Mouse (Mus musculus): ENCODE results near the gene Lmnb2. TPM values are rescaled to one million over a fixed set of nuclear protein-coding genes. Genes with fewer than 3 reads are reported as not detected.

The Lmnb2 gene
- total and polyA plus RNA-seq, 3 experiments: 3.0 to 10.2 (median 4.8) TPM

GRCm38 (mm10) chr10:80915260-80915659 lies 2.8 kb downstream of the Lmnb2 start:
- no peak for ATAC-seq (ENCODE audit: extremely low read depth, insufficient number of reproducible peaks, low FRiP score, poor library complexity, severe bottlenecking)
- H3K4me1 ChIP-seq (ENCODE audit: insufficient read depth, low read depth, low read length): peaks cover 21% of the 10 kb centered on the region
- H3K9me3 ChIP-seq (replicated peaks): no peaks in the 10 kb centered on the region; the same call in 1 of the 2 replicates
- no peak for DNase-seq (ENCODE audit: low spot score)
- no peaks in the 10 kb centered on the region for H3K36me3 ChIP-seq (replicated peaks)
- H3K4me3 ChIP-seq (ENCODE audit: low read depth, low read length): no peak overlapping the region
- H3K27me3 ChIP-seq (ENCODE audit: insufficient read depth, low read length): peaks cover 74% of the 10 kb centered on the region
- no peak for TF ChIP-seq GATA2 (IDR thresholded peaks at IDR 0.05; ENCODE audit: borderline replicate concordance, low read depth, low read length)
- no peak for TF ChIP-seq GATA1 (IDR thresholded peaks at IDR 0.05; ENCODE audit: borderline replicate concordance, low read length)
- TF ChIP-seq POLR2AphosphoS5 (IDR thresholded peaks at IDR 0.05; ENCODE audit: insufficient replicate concordance, low read depth, low read length): no peak
- TF ChIP-seq TAL1 (conservative IDR thresholded peaks at IDR 0.05; ENCODE audit: low read depth, low read length): no peak
- no peak for TF ChIP-seq CTCF (IDR thresholded peaks at IDR 0.05; ENCODE audit: low read depth, low read length)

- H3K4me3 ChIP-seq (ENCODE audit: low read depth, low read length): no peak overlapping the region
- H3K36me3 ChIP-seq (replicated peaks): no peaks in the 10 kb centered on the region
- H3K9me3 ChIP-seq (replicated peaks): no peaks in the 10 kb centered on the region; the same call in 1 of the 2 replicates
- DNase-seq (ENCODE audit: low spot score) (no peak), ATAC-seq (ENCODE audit: extremely low read depth, insufficient number of reproducible peaks, low FRiP score, poor library complexity, severe bottlenecking) (no peak)
- no peak for TF ChIP-seq GATA2 (IDR thresholded peaks at IDR 0.05; ENCODE audit: borderline replicate concordance, low read depth, low read length)
- no peak for TF ChIP-seq CTCF (IDR thresholded peaks at IDR 0.05; ENCODE audit: low read depth, low read length)
- no peak for TF ChIP-seq TAL1 (conservative IDR thresholded peaks at IDR 0.05; ENCODE audit: low read depth, low read length)
- no peak for TF ChIP-seq GATA1 (IDR thresholded peaks at IDR 0.05; ENCODE audit: borderline replicate concordance, low read length)
- no peak for TF ChIP-seq POLR2AphosphoS5 (IDR thresholded peaks at IDR 0.05; ENCODE audit: insufficient replicate concordance, low read depth, low read length)
- peaks cover 21% of the 10 kb centered on the region for H3K4me1 ChIP-seq (ENCODE audit: insufficient read depth, low read depth, low read length)
- H3K27me3 ChIP-seq (ENCODE audit: insufficient read depth, low read length): peaks cover 75% of the 10 kb centered on the region
Measured at GRCm38 (mm10) chr10:80914253-80914656, 3.8 kb downstream of the Lmnb2 start.

GRCm38 (mm10) chr10:80913364-80914011 lies 4.6 kb downstream of the Lmnb2 start:
- DNase-seq (ENCODE audit: low spot score): no peak
- H3K36me3 ChIP-seq (replicated peaks): no peaks in the 10 kb centered on the region

GRCm38 (mm10) chr10:80911891-80912290 lies 6.2 kb downstream of the Lmnb2 start:
- H3K36me3 ChIP-seq (replicated peaks): no peaks in the 10 kb centered on the region
- DNase-seq (ENCODE audit: low spot score): no peak
- no peak for ATAC-seq (ENCODE audit: extremely low read depth, insufficient number of reproducible peaks, low FRiP score, poor library complexity, severe bottlenecking)
- H3K4me1 ChIP-seq (ENCODE audit: insufficient read depth, low read depth, low read length): peaks cover 14% of the 10 kb centered on the region
- H3K4me3 ChIP-seq (ENCODE audit: low read depth, low read length): no peak overlapping the region
- no peaks in the 10 kb centered on the region for H3K9me3 ChIP-seq (replicated peaks)
- TF ChIP-seq POLR2AphosphoS5 (IDR thresholded peaks at IDR 0.05; ENCODE audit: insufficient replicate concordance, low read depth, low read length) (no peak), TAL1 (conservative IDR thresholded peaks at IDR 0.05; ENCODE audit: low read depth, low read length) (no peak), GATA1 (IDR thresholded peaks at IDR 0.05; ENCODE audit: borderline replicate concordance, low read length) (no peak), GATA2 (IDR thresholded peaks at IDR 0.05; ENCODE audit: borderline replicate concordance, low read depth, low read length) (no peak), CTCF (IDR thresholded peaks at IDR 0.05; ENCODE audit: low read depth, low read length) (no peak)
- peaks cover 74% of the 10 kb centered on the region for H3K27me3 ChIP-seq (ENCODE audit: insufficient read depth, low read length)

More at GRCm38 (mm10) chr10:80913364-80914011, 4.6 kb downstream of the Lmnb2 start:
- Histone ChIP-seq H3K4me3 (ENCODE audit: low read depth, low read length) (no peak overlapping the region), H3K27me3 (ENCODE audit: insufficient read depth, low read length) (peaks cover 75% of the 10 kb centered on the region), H3K9me3 (replicated peaks) (no peaks in the 10 kb centered on the region; the same call in 1 of the 2 replicates), H3K4me1 (ENCODE audit: insufficient read depth, low read depth, low read length) (peaks cover 21% of the 10 kb centered on the region)
- ATAC-seq (ENCODE audit: extremely low read depth, insufficient number of reproducible peaks, low FRiP score, poor library complexity, severe bottlenecking): no peak
- TF ChIP-seq POLR2AphosphoS5 (IDR thresholded peaks at IDR 0.05; ENCODE audit: insufficient replicate concordance, low read depth, low read length): no peak
- TF ChIP-seq CTCF (IDR thresholded peaks at IDR 0.05; ENCODE audit: low read depth, low read length): no peak

GRCm38 (mm10) chr10:80911354-80911753 lies 6.7 kb downstream of the Lmnb2 start:
- ATAC-seq (ENCODE audit: extremely low read depth, insufficient number of reproducible peaks, low FRiP score, poor library complexity, severe bottlenecking): no peak
- H3K36me3 ChIP-seq (replicated peaks): no peaks in the 10 kb centered on the region
- peaks cover 14% of the 10 kb centered on the region for H3K4me1 ChIP-seq (ENCODE audit: insufficient read depth, low read depth, low read length)
- no peak for DNase-seq (ENCODE audit: low spot score)
- TF ChIP-seq TAL1 (conservative IDR thresholded peaks at IDR 0.05; ENCODE audit: low read depth, low read length) (no peak), GATA1 (IDR thresholded peaks at IDR 0.05; ENCODE audit: borderline replicate concordance, low read length) (no peak), CTCF (IDR thresholded peaks at IDR 0.05; ENCODE audit: low read depth, low read length) (no peak)
- H3K4me3 ChIP-seq (ENCODE audit: low read depth, low read length): no peak overlapping the region
- no peaks in the 10 kb centered on the region for H3K9me3 ChIP-seq (replicated peaks)
- peaks cover 69% of the 10 kb centered on the region for H3K27me3 ChIP-seq (ENCODE audit: insufficient read depth, low read length)

- no peak for TF ChIP-seq POLR2AphosphoS5 (IDR thresholded peaks at IDR 0.05; ENCODE audit: insufficient replicate concordance, low read depth, low read length)
- no peak for TF ChIP-seq TAL1 (conservative IDR thresholded peaks at IDR 0.05; ENCODE audit: low read depth, low read length)
- TF ChIP-seq CTCF (IDR thresholded peaks at IDR 0.05; ENCODE audit: low read depth, low read length): no peak
- no peak for TF ChIP-seq GATA1 (IDR thresholded peaks at IDR 0.05; ENCODE audit: borderline replicate concordance, low read length)
- no peak for TF ChIP-seq GATA2 (IDR thresholded peaks at IDR 0.05; ENCODE audit: borderline replicate concordance, low read depth, low read length)
- Histone ChIP-seq H3K27me3 (ENCODE audit: insufficient read depth, low read length) (peaks cover 73% of the 10 kb centered on the region), H3K4me1 (ENCODE audit: insufficient read depth, low read depth, low read length) (peaks cover 7% of the 10 kb centered on the region), H3K4me3 (ENCODE audit: low read depth, low read length) (no peak overlapping the region), H3K36me3 (replicated peaks) (no peaks in the 10 kb centered on the region), H3K9me3 (replicated peaks) (no peaks in the 10 kb centered on the region)
- no peak for DNase-seq (ENCODE audit: low spot score)
- ATAC-seq (ENCODE audit: extremely low read depth, insufficient number of reproducible peaks, low FRiP score, poor library complexity, severe bottlenecking): no peak
Measured at GRCm38 (mm10) chr10:80909375-80910162, 8.5 kb downstream of the Lmnb2 start.

Measured in G1E (cell line).